Comparison of ENCODE assay signal across 8 mouse cellular contexts in genomic region chr5:142701651-142702510, GRCm38 (mm10). TPM values are rescaled to one million over a fixed set of nuclear protein-coding genes. Genes with fewer than 3 reads are reported as not detected.
DNase-seq lines count a peak whose midpoint lies in the region; ATAC-seq and TF ChIP-seq lines count a peak whose summit lies in the region.

No protein-coding gene starts in this region.

- peak overlapping the region; percentile 40 for H3K9ac ChIP-seq in lung, embryonic 15.5 days
- H3K9ac ChIP-seq in intestine, embryonic 15.5 days: peak overlapping the region; percentile 60

- H3K36me3 ChIP-seq in lung, embryonic 15.5 days: no peaks in the 10 kb centered on the region
- H3K36me3 ChIP-seq in erythroblast, embryonic 14.5 days (ENCODE audit: control insufficient read depth): no peaks in the 10 kb centered on the region
- no peaks in the 10 kb centered on the region for H3K36me3 ChIP-seq in intestine, embryonic 15.5 days
- H3K36me3 ChIP-seq in testis, adult 2 months (ENCODE audit: control insufficient read depth, insufficient read depth, low read length): no peaks in the 10 kb centered on the region

- peak overlapping the region; percentile 57 for H3K4me3 ChIP-seq in lung, embryonic 15.5 days
- H3K4me3 ChIP-seq in brown adipose tissue, adult 24 weeks (ENCODE audit: insufficient read depth, low read depth, low read length): peak overlapping the region; percentile 50
- H3K4me3 ChIP-seq in erythroblast, embryonic 14.5 days (replicated peaks): peak overlapping the region; percentile 33
- peak overlapping the region; percentile 62 for H3K4me3 ChIP-seq in intestine, embryonic 15.5 days (replicated peaks)
- H3K4me3 ChIP-seq in testis, adult 2 months (ENCODE audit: control insufficient read depth, low read depth, low read length): peak overlapping the region; percentile 58

- H3K4me2 ChIP-seq in lung, embryonic 15.5 days: peak overlapping the region; percentile 98
- peak overlapping the region; percentile 100 for H3K4me2 ChIP-seq in intestine, embryonic 15.5 days (replicated peaks)

- peaks cover 29% of the 10 kb centered on the region for H3K27me3 ChIP-seq in lung, embryonic 15.5 days
- H3K27me3 ChIP-seq in erythroblast, embryonic 14.5 days (ENCODE audit: control insufficient read depth): peaks cover 53% of the 10 kb centered on the region
- H3K27me3 ChIP-seq in intestine, embryonic 15.5 days (replicated peaks): peaks cover 10% of the 10 kb centered on the region
- H3K27me3 ChIP-seq in testis, adult 2 months (ENCODE audit: control insufficient read depth, insufficient read depth, low read length): no peaks in the 10 kb centered on the region

- peak; percentile 89 for ATAC-seq in lung, embryonic 15.5 days (ENCODE audit: borderline replicate concordance, extremely low read depth, low FRiP score, low TSS enrichment)
- peak; percentile 91 for ATAC-seq in intestine, embryonic 15.5 days

- 1% methylated on average over 42 of the region's 72 CpGs for WGBS in lung, embryonic 15.5 days
- under 1% methylated on average over 71 of the region's 72 CpGs for whole genome bisulfite sequencing in intestine, embryonic 15.5 days

- no peak overlapping the region for H3K27ac ChIP-seq in lung, embryonic 15.5 days
- no peak overlapping the region for H3K27ac ChIP-seq in brown adipose tissue, adult 24 weeks (replicated peaks; ENCODE audit: low read depth, low read length)
- H3K27ac ChIP-seq in intestine, embryonic 15.5 days: no peak overlapping the region
- H3K27ac ChIP-seq in testis, adult 2 months (ENCODE audit: control insufficient read depth, insufficient read depth, low read depth, low read length): no peak overlapping the region

- no peak for TF ChIP-seq CTCF in testis, adult 2 months (IDR thresholded peaks at IDR 0.05; ENCODE audit: control insufficient read depth, insufficient read depth, insufficient replicate concordance, low read depth, low read length)

- DNase-seq in lung, postnatal 36 days: no peak
- DNase-seq in mesoderm, embryonic 11.5 days (ENCODE audit: low read depth, low spot score): peak; percentile 80
- no peak for DNase-seq in left cerebral cortex, adult 9 months (ENCODE audit: low spot score in 2 of 2)

- TF ChIP-seq POLR2A in testis, adult 2 months (IDR thresholded peaks at IDR 0.05; ENCODE audit: control insufficient read depth, low read depth, low read length): no peak

- no peaks in the 10 kb centered on the region for H3K9me3 ChIP-seq in lung, embryonic 15.5 days
- peaks cover 10% of the 10 kb centered on the region for H3K9me3 ChIP-seq in erythroblast, embryonic 14.5 days (ENCODE audit: control insufficient read depth, low read length)
- no peaks in the 10 kb centered on the region for H3K9me3 ChIP-seq in intestine, embryonic 15.5 days

- peaks cover 16% of the 10 kb centered on the region for H3K4me1 ChIP-seq in lung, embryonic 15.5 days
- H3K4me1 ChIP-seq in brown adipose tissue, adult 24 weeks (ENCODE audit: control insufficient read depth, insufficient read depth, insufficient read length, low read length): no peaks in the 10 kb centered on the region
- H3K4me1 ChIP-seq in erythroblast, embryonic 14.5 days (ENCODE audit: control insufficient read depth): peaks cover 13% of the 10 kb centered on the region
- peaks cover 13% of the 10 kb centered on the region for H3K4me1 ChIP-seq in intestine, embryonic 15.5 days (replicated peaks)
- peaks cover 16% of the 10 kb centered on the region for H3K4me1 ChIP-seq in testis, adult 2 months (ENCODE audit: control insufficient read depth, insufficient read depth, low read length)

RNA-seq across cellular contexts. Expression of gene Slc29a4, which starts 9.6 kb away (rescaled TPM):
- 6.0 and 6.1 TPM in 2 replicates for polyA plus RNA-seq in lung, embryonic 15.5 days (2015; fragmentation: Nextera tagmentation; extraction: Ambion mirVana)
- polyA plus RNA-seq in brown adipose tissue, adult 24 weeks (2012; ENCODE audit: insufficient read depth, insufficient read length, missing spikeins): 0.75 TPM in 1 of 2 replicates, not detected in the other
- polyA plus RNA-seq in erythroblast, embryonic 14.5 days (2012): not detected in 2 replicates
- 6.3 and 8.4 TPM in 2 replicates for polyA plus RNA-seq in intestine, embryonic 15.5 days (2015; fragmentation: Nextera tagmentation; extraction: Ambion mirVana)
- polyA plus RNA-seq in testis, adult 2 months (2012; rRNA removed): 0.53 and 0.67 TPM in 2 replicates
